Mouse (Mus musculus) limb, embryonic 14.5 days (tissue): ENCODE measurements at regions not wholly inside any gene's neighbourhood (a gene's known extent, or its start where the extent isn't known, plus 50 kb on each side); places are given as distances from the start of the nearest gene placed in this dataset.

Experiments
- ATAC-seq: fragments of 200-750 bp; cut with Nextera tagmentation; 2 replicates; pipeline ENCODE4 v1.8.0; 2017; ENCODE audit warnings: low read depth, moderate number of reproducible peaks, moderate TSS enrichment; ENCODE audit not compliant: low FRiP score
- DNase-seq: peaks from one replicate; pipeline ENCODE4 v3.0.0-alpha.2; 2015; ENCODE audit warnings: low spot score
- H3K27ac ChIP-seq: fragments of 300-500 bp; sonication (generic); replicated peaks from 2 replicates; pipeline ENCODE4 v1.5.1; 2014; ENCODE audit warnings: low read depth, mild to moderate bottlenecking, low read length, moderate library complexity, mixed read lengths
- H3K27me3 ChIP-seq: fragments of 300-500 bp; sonication (generic); 2 replicates; pipeline ENCODE4 v1.6.1; 2014; ENCODE audit warnings: low read length, mixed read lengths; ENCODE audit not compliant: control insufficient read depth, insufficient read depth
- H3K36me3 ChIP-seq: fragments of 300-500 bp; sonication (generic); 2 replicates; pipeline ENCODE4 v1.6.1; 2014; ENCODE audit warnings: mild to moderate bottlenecking, low read length, moderate library complexity, mixed read lengths; ENCODE audit not compliant: control insufficient read depth, insufficient read depth
- H3K4me1 ChIP-seq: fragments of 300-500 bp; sonication (generic); 2 replicates; pipeline ENCODE4 v1.6.1; 2014; ENCODE audit warnings: antibody characterized with exemption, low read length, mixed read lengths; ENCODE audit not compliant: control insufficient read depth, insufficient read depth
- H3K4me2 ChIP-seq: fragments of 300-500 bp; sonication (generic); replicated peaks from 2 replicates; pipeline ENCODE4 v1.6.1; 2014; ENCODE audit warnings: low read depth, mild to moderate bottlenecking, low read length, moderate library complexity; ENCODE audit not compliant: severe bottlenecking
- H3K4me3 ChIP-seq: fragments of 300-500 bp; sonication (generic); replicated peaks from 2 replicates; pipeline ENCODE4 v1.5.1; 2014; ENCODE audit warnings: low read length
- H3K9ac ChIP-seq: fragments of 300-500 bp; sonication (generic); 2 replicates; pipeline ENCODE4 v1.6.1; 2014; ENCODE audit warnings: mild to moderate bottlenecking, low read depth, low read length, moderate library complexity; ENCODE audit not compliant: severe bottlenecking
- H3K9me3 ChIP-seq: fragments of 300-500 bp; sonication (generic); 2 replicates; pipeline ENCODE4 v1.6.1; 2016; ENCODE audit warnings: low read length; ENCODE audit not compliant: control insufficient read depth
- POLR2A ChIP-seq: fragments of 200-500 bp; IDR thresholded peaks from 2 replicates; pipeline ENCODE4 v1.8.0; 2012; ENCODE audit warnings: inconsistent platforms, mild to moderate bottlenecking, moderate library complexity, borderline replicate concordance; ENCODE audit not compliant: insufficient read depth, insufficient read length; ENCODE audit errors: extremely low read depth
- whole genome bisulfite sequencing: fragments of 180-500 bp; shearing (Covaris S2); extraction: QIAGEN DNeasy Blood & Tissue Kit; methylation state at CpG from one replicate; pipeline ENCODE4 v1.1.7; 2014; 5-methylcytosine and 5-hydroxymethylcytosine counted together

GRCm38 (mm10) chr19:54099292-54099691 is 55.3 kb downstream of the Adra2a start:
- no peak overlapping the region for H3K4me3 ChIP-seq
- no peak for TF ChIP-seq POLR2A
- ATAC-seq (no peak), DNase-seq (no peak)
- H3K4me1 ChIP-seq: 0 out of 2 replicates have a peak, but pooled peaks cover 3% of the 10 kb centered on the region
- no peaks in the 10 kb centered on the region for H3K36me3 ChIP-seq
- no peak overlapping the region for H3K4me2 ChIP-seq
- H3K27me3 ChIP-seq: no peaks in the 10 kb centered on the region
- 90% methylated on average over 9 of the region's 9 CpGs for WGBS
- H3K9ac ChIP-seq: no peak overlapping the region
- no peak overlapping the region for H3K27ac ChIP-seq
- no peaks in the 10 kb centered on the region for H3K9me3 ChIP-seq

GRCm38 (mm10) chr19:54099769-54100168 is 55.8 kb downstream of the Adra2a start:
- no peak overlapping the region for H3K27ac ChIP-seq
- no peaks in the 10 kb centered on the region for H3K36me3 ChIP-seq
- ATAC-seq (no peak), DNase-seq (no peak)
- 60% methylated on average over 6 of the region's 6 CpGs for WGBS
- H3K4me1 ChIP-seq: no peaks in the 10 kb centered on the region
- no peaks in the 10 kb centered on the region for H3K9me3 ChIP-seq
- H3K4me3 ChIP-seq: no peak overlapping the region
- no peak overlapping the region for H3K9ac ChIP-seq
- no peaks in the 10 kb centered on the region for H3K27me3 ChIP-seq
- TF ChIP-seq POLR2A: no peak
- no peak overlapping the region for H3K4me2 ChIP-seq

- H3K4me3 ChIP-seq: no peak overlapping the region
- DNase-seq (no peak), ATAC-seq (no peak)
- H3K27me3 ChIP-seq: no peaks in the 10 kb centered on the region
- H3K9me3 ChIP-seq: no peaks in the 10 kb centered on the region
- no peak overlapping the region for H3K9ac ChIP-seq
- TF ChIP-seq POLR2A: no peak
- H3K36me3 ChIP-seq: no peaks in the 10 kb centered on the region
- H3K27ac ChIP-seq: no peak overlapping the region
- H3K4me2 ChIP-seq: no peak overlapping the region
- 0 out of 2 replicates have a peak, but pooled peaks cover 3% of the 10 kb centered on the region for H3K4me1 ChIP-seq
- 55% methylated on average over 3 of the region's 3 CpGs for WGBS
Observed at GRCm38 (mm10) chr19:54106571-54106970, 62.6 kb downstream of the Adra2a start.

- 0 out of 2 replicates have a peak, but pooled peaks cover 3% of the 10 kb centered on the region for H3K4me1 ChIP-seq
- H3K9ac ChIP-seq: no peak overlapping the region
- DNase-seq (no peak), ATAC-seq (no peak)
- no peaks in the 10 kb centered on the region for H3K36me3 ChIP-seq
- WGBS: 33% methylated on average over 13 of the region's 13 CpGs
- no peak overlapping the region for H3K27ac ChIP-seq
- H3K9me3 ChIP-seq: no peaks in the 10 kb centered on the region
- no peaks in the 10 kb centered on the region for H3K27me3 ChIP-seq
- no peak overlapping the region for H3K4me2 ChIP-seq
- no peak for TF ChIP-seq POLR2A
- no peak overlapping the region for H3K4me3 ChIP-seq
Observed at GRCm38 (mm10) chr19:54107103-54107821, 63.3 kb downstream of the Adra2a start.

GRCm38 (mm10) chr19:54110080-54110479 is 66.1 kb downstream of the Adra2a start:
- no peak overlapping the region for H3K27ac ChIP-seq
- no peaks in the 10 kb centered on the region for H3K9me3 ChIP-seq
- no peaks in the 10 kb centered on the region for H3K36me3 ChIP-seq
- 0 out of 2 replicates have a peak, but pooled peaks cover 3% of the 10 kb centered on the region for H3K4me1 ChIP-seq
- H3K4me3 ChIP-seq: no peak overlapping the region
- no peak for DNase-seq
- ATAC-seq: no peak
- WGBS: 86% methylated on average over 6 of the region's 6 CpGs
- H3K4me2 ChIP-seq: no peak overlapping the region
- H3K27me3 ChIP-seq: 0 out of 2 replicates have a peak, but pooled peaks cover 3% of the 10 kb centered on the region
- H3K9ac ChIP-seq: no peak overlapping the region
- no peak for TF ChIP-seq POLR2A
